Mouse (Mus musculus) heart, postnatal 4 days (tissue): ENCODE measurements around the gene Samd14. TPM values are rescaled to one million over a fixed set of nuclear protein-coding genes. Genes with fewer than 3 reads are reported as not detected.

Experiments used
- DNase-seq: peaks from one replicate; pipeline ENCODE4 v3.0.0; 2021
- total RNA-seq, 2 experiments: library from RNA; stranded (reverse); gene quantifications; 2 replicates each; pipeline ENCODE4 v1.2.3; 2021

Samd14 gene
- total RNA-seq, 2 experiments from 2014 or later = 9.1 to 9.5 TPM

DNA sequence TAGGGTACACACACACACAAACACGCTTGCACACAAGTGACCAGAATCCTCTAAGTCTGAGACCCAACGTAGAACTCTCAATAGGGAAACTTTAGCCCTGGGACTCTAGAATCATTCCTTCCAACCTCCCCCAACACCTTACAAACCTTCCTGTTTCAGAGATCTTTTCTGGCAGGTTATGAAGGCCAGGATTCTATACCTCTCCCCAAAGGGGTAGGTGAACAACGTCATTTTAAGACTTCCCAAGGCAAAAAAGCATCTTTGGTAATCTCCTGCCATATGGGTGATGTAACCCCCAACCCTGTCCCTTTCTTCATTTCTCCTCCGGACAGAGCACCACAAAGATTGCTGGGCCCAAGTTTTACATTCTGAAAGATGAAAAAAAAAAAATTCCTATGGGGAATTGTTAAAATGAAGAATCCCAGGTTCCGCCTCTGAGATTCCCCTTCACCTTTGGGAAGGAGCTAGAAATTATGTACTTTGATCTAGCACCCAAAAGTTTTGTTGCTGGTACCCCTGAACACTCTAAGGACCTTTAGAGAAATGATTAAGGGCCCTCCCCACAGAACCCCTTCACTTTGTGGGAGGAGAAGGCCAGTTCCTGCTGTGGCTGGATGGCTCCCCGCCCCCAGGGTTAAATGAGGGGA, 19.5 kb upstream of the Samd14 start:
- no peak for DNase-seq

DNA sequence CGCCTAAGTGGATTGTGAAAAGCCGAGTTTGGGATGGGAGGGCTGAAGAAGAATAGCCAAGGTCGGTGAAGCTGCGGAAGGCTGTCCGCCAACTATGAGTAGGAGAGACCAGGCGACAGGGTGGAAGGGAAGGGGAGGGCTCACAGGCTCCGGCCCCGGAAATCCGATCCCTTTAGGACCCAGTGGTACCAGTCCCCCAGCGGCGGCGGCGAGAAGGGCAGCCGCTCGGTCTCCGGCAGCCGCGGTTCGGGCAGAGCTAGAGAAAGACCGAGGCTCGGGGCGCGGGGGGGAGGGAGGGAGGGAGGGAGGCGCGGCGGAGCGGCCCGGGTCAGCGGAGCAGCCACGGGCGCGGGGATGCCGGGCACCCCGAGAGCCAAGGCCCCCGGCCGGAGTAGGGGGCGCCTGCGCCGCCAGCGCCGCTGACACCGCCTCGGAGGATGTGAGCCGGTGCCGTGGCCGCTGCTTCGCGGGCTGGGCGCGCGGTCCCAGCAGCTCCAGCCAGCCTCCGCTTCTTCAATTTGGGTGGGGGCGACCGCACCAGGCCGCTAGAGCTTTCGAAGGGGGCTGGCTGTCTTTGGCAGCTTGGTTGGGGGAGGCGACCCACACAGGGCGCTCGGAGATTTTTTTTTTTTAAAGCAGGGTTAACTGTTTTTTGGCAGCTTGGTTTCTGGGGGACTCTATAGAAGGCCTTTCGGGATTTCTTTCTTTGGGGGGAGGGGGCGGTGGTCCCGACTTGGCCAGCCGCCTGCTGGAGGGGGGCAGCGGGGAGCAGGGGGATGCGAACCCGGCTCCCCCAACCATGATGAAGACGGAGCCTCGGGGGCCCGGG, 18.7 kb upstream of the Samd14 start, which contains the start of gene Ppp1r9b:
TSS of gene Ppp1r9b (plus strand) at position 287 of the 829 bp plus-strand sequence.
- peak; percentile 95 for DNase-seq

DNA sequence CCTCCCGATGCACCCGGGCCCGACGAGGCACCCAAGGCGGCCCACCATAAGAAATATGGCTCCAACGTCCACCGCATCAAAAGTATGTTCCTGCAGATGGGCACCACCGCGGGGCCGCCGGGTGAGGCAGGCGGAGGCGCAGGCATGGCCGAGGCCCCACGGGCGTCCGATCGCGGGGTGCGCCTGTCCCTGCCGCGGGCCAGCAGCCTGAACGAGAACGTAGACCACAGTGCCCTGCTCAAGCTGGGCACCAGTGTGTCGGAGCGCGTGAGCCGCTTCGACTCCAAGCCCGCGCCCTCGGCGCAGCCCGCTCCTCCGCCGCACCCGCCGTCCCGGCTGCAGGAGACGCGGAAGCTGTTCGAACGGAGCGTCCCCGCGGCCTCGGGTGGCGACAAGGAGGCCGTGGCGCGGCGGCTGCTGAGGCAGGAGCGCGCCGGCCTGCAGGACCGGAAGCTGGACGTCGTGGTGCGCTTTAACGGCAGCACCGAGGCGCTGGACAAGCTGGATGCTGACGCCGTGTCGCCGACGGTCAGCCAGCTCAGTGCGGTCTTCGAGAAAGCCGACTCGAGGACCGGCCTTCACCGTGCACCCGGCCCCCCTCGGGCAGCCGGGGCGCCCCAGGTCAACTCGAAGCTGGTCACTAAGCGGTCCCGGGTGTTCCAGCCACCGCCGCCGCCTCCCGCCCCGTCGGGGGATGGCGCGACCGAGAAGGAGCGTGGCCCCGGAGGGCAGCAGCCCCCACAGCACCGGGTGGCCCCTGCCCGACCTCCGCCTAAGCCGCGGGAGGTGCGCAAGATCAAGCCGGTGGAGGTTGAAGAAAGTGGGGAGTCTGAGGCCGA, 17.8 kb upstream of the Samd14 start:
- DNase-seq = peak; percentile 56

DNA sequence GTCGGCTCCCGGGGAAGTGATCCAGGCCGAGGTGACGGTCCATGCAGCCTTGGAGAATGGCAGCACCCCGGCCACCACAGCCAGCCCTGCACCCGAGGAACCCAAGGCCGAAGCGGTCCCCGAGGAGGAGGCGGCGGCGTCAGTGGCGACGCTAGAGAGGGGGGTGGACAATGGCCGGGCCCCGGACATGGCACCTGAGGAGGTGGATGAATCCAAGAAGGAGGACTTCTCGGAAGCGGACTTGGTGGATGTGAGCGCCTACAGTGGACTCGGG, 17.3 kb upstream of the Samd14 start:
- DNase-seq = peak; percentile 42

DNA sequence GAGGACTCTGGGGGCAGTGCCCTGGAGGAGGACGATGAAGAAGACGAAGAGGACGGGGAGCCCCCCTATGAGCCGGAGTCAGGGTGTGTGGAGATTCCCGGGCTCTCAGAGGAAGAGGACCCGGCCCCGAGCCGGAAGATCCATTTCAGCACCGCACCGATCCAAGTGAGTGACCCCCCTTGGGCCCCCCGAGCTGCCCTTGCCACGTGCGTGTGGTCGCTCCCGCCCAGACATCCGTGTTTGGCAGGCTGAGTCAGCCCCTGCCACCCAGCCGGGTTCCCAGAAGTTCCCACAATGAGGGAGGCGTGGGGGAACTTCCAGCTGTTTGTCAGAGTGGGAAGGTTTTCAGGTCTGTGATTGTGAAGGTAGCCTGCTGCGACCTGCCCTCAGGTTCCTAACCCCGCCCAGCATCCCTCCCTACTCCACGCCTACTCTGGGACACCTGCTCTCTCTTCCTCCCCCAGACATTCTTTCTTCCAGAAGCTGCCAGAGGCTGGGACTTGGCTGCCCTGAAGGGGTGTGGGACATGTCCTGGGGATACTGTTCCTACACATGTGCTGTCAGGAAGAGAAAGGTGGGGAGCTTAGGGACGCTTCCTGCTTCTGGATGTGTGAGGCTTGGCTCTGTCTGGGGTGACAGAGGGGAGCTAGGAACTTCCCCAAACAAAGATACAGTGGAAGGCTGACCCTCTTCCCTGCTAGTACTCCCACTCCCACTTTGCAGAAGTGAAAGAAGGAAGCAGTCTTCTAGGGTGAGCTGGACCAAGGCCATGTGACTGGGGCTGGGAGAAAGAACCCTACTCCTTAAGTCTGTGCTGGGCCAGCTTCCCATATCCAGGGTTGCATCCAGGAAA, 16.7 kb upstream of the Samd14 start:
- DNase-seq = peak; percentile 59

DNA sequence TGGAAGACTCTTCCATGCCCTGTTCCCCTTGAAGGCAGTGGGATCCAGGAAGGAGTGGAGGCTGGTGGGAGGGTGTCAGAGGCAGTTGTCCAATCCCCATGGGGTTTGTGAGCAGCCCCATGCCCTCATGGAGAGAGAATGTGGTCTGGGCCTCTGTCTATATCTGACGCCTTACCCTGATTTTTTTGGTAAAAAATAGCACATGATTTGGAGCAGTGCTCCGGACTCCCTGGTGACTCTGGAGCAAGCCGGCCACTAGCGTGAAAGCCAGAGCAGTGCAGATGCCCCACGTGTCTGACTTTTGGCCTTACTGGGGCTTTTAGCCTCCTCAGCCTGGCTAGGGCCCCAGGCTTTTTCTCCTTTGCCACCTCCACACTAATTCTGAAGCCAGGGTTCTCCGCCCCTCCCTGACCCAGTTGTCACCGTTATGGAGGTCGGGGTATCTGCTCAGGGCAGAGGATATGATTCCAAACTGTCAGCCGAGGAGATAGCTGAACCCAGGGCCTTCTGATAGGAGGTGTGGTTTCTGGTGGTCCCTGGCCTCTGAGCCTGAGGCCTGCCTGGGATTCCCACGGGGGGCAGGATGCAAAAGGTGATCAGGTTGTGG, 15.4 kb upstream of the Samd14 start:
- peak; percentile 51 for DNase-seq

DNA sequence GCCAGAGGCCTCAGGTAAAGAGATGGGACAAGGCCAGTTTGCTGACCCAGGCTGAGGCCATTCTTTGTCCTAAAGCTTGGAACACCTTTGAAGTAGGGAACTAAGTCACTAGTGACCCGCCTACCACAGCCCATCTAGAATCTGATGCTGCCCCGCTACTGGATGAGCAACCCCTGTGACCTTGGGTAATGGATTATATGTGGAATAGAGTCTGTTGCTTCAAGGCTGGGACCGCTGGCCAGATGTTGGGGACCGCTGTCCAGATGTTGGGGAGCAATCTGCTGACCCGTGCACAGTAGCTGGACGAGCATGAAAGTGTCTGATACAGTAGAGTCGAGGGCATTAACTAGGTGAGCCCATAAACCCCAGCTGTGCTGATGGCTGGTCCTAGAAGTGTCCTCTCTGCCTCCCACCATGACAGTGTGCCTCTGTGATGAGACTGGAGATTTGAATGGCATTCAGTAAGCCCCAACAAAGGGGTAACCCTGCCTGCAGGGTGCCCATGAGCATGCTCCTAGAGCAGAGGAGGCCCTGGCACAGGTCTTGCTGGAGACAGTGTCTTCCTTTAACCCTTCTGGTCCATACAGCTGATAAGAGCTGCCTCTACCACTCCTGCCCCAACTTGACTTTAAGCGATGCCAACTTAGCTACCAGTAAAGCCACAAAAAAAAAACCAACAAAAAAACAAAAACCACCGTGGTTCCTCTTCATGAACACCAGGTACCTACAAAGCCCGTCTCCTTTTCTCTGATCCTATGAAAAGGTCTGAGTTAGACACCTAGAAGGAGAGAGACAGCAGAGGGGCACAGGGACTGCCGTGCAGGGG, 14.5 kb upstream of the Samd14 start:
- DNase-seq = no peak

DNA sequence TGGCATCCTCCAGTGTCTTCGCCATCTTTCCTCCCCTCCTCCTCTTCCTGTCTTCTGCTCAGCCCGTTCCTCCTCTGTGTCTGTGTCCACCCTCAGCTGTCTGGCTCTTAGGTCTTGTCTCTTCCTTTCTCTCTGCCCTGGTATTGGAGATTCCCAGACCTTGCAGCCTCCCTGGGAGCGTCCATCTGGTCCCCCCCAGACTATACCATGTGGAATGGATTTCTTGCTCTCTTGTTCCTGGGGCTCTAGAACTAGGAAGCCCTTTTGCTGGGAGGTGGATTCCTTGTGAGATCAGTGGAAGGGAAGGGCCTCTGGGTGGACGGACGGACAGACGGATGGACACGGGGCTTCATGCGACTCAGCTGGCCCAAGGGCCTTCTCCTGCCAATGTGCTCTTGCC, 13.6 kb upstream of the Samd14 start:
- DNase-seq = no peak

DNA sequence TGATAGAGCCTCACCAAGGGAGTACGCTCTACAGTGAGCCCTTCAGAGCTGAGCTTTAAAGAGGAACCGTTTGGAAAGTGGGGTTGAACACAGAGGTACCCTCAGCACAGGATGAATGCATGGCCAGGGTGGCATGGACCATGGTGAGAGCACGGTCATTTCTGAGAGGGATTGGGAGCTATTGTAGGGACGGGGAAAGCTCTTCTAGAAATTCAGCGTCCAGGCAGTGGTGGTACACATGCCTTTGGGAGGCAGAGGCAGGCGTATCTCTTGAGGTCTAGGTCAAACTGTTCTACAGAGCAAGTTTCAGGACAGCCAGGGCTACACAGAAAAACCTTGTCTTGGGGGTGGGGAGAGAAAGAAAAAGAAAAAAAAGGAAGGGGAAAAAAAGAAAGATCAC, 12.7 kb upstream of the Samd14 start:
- DNase-seq = no peak

DNA sequence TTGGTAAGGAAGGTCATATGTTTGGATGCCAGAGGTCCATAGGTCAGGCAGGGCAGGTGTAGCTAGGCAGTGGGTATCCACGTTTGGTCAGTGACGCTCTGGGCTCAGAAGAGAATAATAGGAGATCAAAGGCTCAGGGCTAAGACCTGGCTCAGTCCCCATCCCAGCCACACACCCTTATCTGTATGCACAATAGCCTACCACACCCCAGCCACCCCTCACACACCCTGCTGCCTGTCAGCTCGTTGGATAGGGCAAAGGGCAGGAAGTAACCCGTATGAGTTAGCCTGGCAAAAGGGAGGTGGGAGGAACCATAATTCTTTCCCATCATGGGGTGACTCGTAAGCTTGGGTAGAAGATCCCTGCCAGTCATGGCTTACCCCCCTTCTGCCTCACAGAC, 12.1 kb upstream of the Samd14 start:
- no peak for DNase-seq

DNA sequence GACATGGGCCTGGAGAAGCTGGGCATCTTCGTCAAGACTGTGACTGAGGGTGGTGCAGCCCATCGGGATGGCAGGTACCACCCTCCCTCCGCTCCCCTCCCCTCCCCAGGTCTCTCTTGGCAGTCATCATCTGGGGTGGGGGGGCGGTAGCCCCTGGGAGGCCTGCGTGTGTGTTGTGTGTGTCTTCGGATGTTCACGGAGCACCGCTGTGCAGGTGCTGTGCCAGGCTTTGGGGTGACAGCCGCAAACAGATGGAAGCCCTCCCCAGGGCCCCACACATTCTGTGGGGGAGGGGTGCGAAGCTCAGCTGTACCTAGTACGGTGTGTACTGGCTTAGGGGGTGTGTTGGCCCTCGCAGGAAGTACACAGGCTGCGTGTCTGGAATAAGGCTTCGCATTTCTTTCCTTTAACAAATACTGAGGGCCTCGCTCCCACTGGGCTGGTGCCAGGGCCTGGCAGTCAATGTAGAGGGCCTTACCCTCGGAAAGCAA, 11.6 kb upstream of the Samd14 start:
- peak; percentile 41 for DNase-seq

DNA sequence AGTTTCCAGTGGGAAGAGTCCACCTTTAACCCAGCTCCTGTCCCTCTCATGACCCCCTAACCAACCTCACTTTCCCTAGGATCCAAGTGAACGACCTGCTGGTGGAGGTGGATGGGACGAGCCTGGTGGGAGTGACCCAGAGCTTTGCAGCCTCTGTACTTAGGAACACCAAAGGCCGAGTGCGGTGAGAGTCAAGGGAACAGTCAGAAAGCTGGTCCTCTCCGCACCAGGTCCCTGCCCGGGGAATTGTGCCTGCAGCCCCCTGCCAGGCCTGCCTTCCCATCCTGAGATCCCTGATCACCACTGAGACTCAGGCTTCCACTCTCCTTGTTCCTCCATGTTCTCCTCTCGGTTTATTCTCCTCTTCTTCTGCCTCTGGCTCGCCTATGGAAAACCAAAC, 9.6 kb upstream of the Samd14 start:
- DNase-seq = no peak

DNA sequence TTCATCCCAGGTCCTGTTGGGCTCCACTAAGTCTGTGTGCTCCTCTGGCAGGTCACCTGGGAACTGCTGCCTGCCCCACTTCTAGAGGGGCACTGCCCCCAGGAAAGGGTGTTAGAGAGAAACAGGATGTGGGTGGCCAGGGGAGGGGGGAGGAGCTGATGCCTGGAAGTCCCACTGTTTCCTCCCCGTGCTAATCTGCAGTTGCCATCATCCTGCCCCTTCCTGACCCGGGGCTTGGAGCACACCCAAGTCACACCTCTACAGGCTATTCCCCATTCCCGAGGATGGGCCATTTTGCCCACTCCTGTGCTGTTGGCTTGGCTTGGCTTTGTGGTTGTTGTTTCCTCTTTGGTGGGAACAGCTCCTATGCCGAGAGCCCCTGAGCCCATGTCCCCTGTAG, 9.1 kb upstream of the Samd14 start:
- no peak for DNase-seq

DNA sequence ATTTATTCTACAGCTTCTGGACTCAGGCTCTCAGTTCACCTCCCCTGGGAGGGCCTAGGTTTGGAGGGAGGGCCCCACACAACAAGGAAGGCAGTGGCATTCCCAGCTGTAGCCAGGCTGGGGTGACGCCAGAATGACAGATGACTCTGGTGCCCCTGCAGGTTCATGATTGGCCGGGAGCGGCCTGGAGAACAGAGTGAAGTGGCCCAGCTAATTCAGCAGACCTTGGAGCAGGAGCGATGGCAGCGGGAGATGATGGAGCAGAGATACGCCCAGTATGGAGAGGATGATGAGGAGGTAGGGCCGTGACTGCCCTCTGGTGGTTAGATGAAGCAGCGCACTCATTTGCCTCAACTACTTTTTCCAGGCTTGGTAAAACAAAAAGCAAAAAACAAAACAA, 8.6 kb upstream of the Samd14 start:
- peak; percentile 74 for DNase-seq

DNA sequence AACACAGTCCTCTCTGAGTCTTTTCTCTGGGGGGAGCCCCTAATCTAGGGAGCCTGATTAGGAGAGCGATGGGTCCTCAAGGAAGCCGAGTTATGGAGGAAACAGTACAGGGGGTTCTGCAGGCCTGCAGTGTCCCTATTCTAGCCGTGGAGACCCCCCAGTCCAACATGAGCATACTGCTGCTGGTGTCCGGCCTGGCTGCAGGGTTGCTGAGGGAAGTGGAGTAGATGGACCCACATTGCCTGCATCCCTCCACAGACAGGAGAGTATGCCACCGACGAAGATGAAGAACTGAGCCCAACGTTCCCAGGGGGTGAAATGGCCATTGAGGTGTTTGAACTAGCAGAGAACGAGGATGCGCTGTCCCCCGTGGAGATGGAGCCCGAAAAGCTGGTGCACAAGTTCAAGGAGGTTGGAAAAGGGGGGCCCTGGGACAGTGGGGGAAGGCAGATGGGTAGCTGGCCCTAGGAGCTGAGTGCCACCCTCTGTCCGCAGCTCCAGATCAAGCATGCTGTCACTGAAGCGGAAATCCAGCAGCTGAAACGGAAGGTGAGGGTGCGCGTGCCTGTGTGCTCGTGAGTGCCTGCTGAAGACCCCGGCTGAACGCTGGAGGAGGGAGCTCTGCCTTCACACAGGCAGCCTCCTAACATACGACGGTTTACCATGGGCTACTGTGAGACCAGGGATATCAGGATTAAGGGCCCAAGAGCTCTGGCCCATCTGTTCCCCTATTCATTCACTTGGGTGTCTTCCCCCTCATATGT, 7.9 kb upstream of the Samd14 start:
- DNase-seq = no peak

DNA sequence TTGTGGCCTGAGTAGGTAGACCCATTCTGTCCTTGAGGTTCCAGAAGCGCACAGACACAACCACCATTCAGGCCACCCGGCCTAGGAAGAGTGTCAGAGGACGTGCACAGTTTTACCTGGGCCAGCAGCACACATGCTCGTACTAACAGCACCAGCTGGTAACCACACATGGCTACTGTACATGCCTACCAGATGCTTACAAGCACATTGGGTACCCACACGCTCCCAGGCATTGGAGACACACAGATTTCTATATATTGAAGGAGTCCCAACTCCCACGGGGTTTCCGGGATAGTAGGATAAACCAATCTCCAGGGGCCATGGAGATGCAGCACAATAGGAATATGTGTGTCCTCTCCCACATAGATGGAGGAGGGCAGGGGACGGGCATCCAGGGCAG, 7.0 kb upstream of the Samd14 start:
- no peak for DNase-seq

DNA sequence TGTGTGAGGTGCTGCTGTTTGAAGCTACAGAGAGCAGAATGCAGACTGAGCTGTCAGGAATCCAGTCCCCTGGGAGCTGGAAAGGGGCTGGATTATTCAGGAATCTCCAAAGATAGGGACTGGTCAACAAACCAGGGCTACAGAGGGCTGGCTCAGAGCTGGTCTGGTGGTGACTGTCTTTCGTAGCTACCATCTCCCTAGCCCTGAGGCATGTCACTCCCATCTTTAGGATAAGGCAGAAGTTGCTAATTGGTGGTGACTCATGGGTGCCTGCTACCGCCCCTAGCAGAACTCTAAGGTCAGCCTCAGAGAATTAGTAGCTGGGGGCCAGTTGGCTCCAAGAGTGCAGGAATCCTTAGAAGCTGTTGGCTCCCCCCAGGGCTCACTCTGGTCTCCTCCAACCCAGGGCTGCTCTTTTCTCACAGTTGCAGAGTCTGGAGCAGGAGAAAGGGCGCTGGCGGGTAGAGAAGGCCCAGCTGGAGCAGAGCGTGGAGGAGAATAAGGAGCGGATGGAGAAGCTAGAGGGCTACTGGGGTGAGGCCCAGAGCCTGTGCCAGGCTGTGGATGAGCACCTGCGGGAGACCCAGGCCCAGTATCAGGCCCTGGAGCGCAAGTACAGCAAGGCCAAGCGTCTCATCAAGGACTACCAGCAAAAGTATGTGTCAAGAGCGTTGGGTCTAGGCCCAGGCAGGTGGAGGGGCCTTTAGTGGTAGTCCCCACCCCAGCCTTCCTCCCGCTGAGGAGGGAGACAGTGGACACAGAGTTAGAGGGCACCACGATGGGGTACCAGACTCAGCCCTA, 5.3 kb upstream of the Samd14 start:
- peak; percentile 56 for DNase-seq

DNA sequence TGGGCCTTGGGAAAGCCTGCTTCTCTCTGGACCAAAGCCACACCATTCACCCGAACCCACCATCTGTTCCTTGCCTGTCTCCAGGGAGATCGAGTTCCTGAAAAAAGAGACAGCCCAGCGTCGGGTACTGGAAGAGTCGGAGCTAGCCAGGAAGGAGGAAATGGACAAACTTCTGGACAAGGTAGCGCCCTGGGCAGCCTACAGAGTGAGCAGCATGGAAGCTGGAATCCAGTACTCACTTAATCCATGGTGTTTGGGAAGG, 4.8 kb upstream of the Samd14 start:
- no peak for DNase-seq

DNA sequence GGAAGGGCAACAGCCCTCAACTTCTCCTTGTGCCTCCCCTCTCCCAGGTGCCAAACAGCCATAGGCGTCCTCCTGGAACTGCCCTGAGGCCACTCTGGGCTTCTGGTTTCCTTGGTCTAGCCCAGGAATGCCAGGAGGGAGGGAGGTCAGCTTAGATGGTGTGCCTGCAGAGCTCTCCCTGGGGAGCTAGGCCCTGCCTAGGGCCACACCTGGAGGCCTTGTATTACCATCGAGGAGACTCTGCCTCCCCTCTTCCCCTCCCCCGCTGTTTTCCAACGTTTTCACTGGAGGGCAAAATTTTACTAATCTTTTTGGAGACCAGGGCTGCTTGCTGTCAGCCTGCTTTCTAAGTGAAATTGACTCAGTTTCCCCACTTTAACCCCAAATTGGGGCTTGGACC, 3.6 kb upstream of the Samd14 start:
- DNase-seq = no peak
